Mouse (Mus musculus): ENCODE results near the gene Cd40lg.

DNA sequence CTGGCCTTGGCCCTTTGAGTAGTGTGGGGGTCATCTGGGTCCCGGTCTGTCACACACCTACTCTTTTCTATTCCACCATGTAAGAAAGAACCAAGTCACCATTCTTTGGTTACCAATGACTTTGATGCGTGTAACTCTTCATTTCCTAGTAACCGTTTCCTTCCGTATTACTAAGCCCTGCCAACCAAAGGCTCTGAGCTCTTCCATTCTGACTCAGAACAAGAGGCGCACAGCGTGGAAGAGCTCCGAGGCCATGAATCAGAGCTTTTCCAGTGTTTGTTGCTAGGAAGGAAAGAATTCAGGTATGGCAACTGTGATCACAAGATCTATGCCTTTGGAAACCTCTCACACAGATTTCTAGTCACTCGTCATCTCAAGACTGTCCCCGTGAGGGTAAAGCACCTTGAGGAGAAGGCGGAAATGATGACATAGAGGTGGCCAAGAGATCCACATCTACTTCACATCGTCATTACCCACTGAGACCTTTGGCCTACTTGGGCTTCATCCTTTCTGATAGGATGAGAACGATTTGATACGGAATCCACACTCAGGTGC is 34.6 kb upstream of the Cd40lg start:
- TF ChIP-seq CTCF (IDR thresholded peaks at IDR 0.05; ENCODE audit: low read depth) (no peak), EP300 (optimal IDR thresholded peaks at IDR 0.05) (no peak)
